20 mouse cellular contexts compared by ENCODE assay signal in the genomic region with DNA sequence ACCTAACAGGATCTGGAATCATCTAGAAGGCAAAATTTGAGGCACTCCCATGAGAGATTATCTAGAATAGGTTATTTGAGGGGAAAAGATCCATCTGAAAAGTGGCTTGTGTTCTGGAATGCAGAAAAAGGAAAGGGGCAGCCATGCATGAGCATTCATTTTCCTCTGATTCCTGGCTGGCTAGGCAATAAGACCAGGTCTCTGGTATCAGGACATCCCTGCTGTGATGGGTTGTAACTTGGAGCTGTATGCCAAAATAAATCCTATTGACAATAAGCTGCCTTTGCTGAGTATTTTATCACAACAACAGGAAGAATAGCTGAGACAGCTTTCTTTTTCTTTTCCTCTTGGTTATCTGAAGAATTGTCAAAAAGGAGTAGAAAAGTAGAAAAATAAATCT.
A peak's percentile ranks its signal among the peaks of the same experiment; 100 is the strongest.
DNase-seq lines count a peak whose midpoint lies in the region; ATAC-seq lines count a peak whose summit lies in the region.
"Had no signal": no experiment of that assay in that cellular context is flagged by ENCODE, and none has a peak within 500 bp of the region (broad histone marks: within the 10 kb centered on the region; RNA-seq: fewer than 3 reads in every experiment).

No protein-coding gene starts in this region.

- ATAC-seq in cerebellum, adult (ENCODE audit: insufficient number of reproducible peaks, low FRiP score, low TSS enrichment), result peak; percentile 87
- ATAC-seq: forebrain, embryonic 13.5 days; forebrain, embryonic 16.5 days; hindbrain, postnatal 0 days; inflammation-experienced regulatory T-cells, adult 6 months; intestine, embryonic 16.5 days; Patski had no signal

- no peak for DNase-seq in cerebellum, adult 8-10 months
- peak; percentile 82 for DNase-seq in Muller cell, postnatal 12 days (ENCODE audit: inconsistent ontology term)
- peak; percentile 32 for DNase-seq in cerebellum, adult 9-11 months
- DNase-seq in cerebellum, postnatal 25 days, result peak; percentile 11 to 16
- DNase-seq in lung, postnatal 14 days, result no peak
- no peak for DNase-seq in urinary bladder, postnatal 14 days (ENCODE audit: low spot score)
- DNase-seq: adrenal gland, postnatal 10 days; adrenal gland, postnatal 36 days; gastrocnemius, postnatal 10 days; gastrocnemius, postnatal 36 days; heart, adult 2 months; heart, postnatal 14 days; heart, postnatal 4 days had no signal

Comparison
In these comparisons a context has a peak if more than half of its experiments do, and no peak if none do; other contexts are left out.
1. DNase-seq: peak in Muller cell, postnatal 12 days (single experiment), cerebellum, adult 9-11 months (single experiment) and cerebellum, postnatal 25 days (2 of 2); none in cerebellum, adult 8-10 months (single experiment), lung, postnatal 14 days (single experiment) and urinary bladder, postnatal 14 days (single experiment).